Mouse (Mus musculus) heart, postnatal 0 days (tissue): Measurements from ENCODE around the gene Nacad. TPM values are rescaled to one million over a fixed set of nuclear protein-coding genes. Genes with fewer than 3 reads are reported as not detected.
A peak's percentile ranks its signal among the peaks of the same experiment; 100 is the strongest.

Experiments
- ATAC-seq: fragments of 200-750 bp; cut with Nextera tagmentation; 2 replicates; pipeline ENCODE4 v1.8.0; 2017; ENCODE audit warnings: low read depth, moderate number of reproducible peaks, moderate library complexity; ENCODE audit not compliant: insufficient read depth
- DNase-seq: peaks from one replicate; pipeline ENCODE4 v3.0.0-alpha.2; 2016; ENCODE audit warnings: low spot score
- H3K27ac ChIP-seq: fragments of 300-500 bp; sonication (generic); 2 replicates; pipeline ENCODE4 v1.5.1; 2014; ENCODE audit warnings: low read depth, mild to moderate bottlenecking
- H3K27me3 ChIP-seq: fragments of 300-500 bp; sonication (generic); 2 replicates; pipeline ENCODE4 v1.6.1; 2014; ENCODE audit warnings: low read length, mixed read lengths; ENCODE audit not compliant: control insufficient read depth, insufficient read depth
- H3K36me3 ChIP-seq: fragments of 300-500 bp; sonication (generic); replicated peaks from 2 replicates; pipeline ENCODE4 v1.6.1; 2014; ENCODE audit warnings: low read length, mixed read lengths; ENCODE audit not compliant: control insufficient read depth, insufficient read depth
- H3K4me1 ChIP-seq: fragments of 300-500 bp; sonication (generic); 2 replicates; pipeline ENCODE4 v1.6.1; 2014; ENCODE audit warnings: antibody characterized with exemption; ENCODE audit not compliant: control insufficient read depth, insufficient read depth
- H3K4me2 ChIP-seq: fragments of 300-500 bp; sonication (generic); 2 replicates; pipeline ENCODE4 v1.6.1; 2014; ENCODE audit warnings: low read depth, mild to moderate bottlenecking, low read length, moderate library complexity
- H3K4me3 ChIP-seq: fragments of 300-500 bp; sonication (generic); 2 replicates; pipeline ENCODE4 v1.5.1; 2014; ENCODE audit warnings: low read depth, low read length
- H3K9ac ChIP-seq: fragments of 300-500 bp; sonication (generic); replicated peaks from 2 replicates; pipeline ENCODE4 v1.6.1; 2014; ENCODE audit warnings: low read depth, low read length, mixed read lengths
- H3K9me3 ChIP-seq: fragments of 300-500 bp; sonication (generic); replicated peaks from 2 replicates; pipeline ENCODE4 v1.6.1; 2016; ENCODE audit warnings: low read length; ENCODE audit not compliant: control insufficient read depth
- CTCF ChIP-seq: IDR thresholded peaks from 2 replicates; pipeline ENCODE4 v1.5.1; 2016; ENCODE audit warnings: antibody characterized with exemption, control low read depth, low read depth
- EP300 ChIP-seq: IDR thresholded peaks from 2 replicates; pipeline ENCODE4 v1.6.1; 2016; ENCODE audit warnings: antibody characterized with exemption, low read depth
- WGBS: fragments of 180-500 bp; shearing (Covaris S2); extraction: QIAGEN DNeasy Blood & Tissue Kit; methylation state at CpG from one replicate; pipeline ENCODE4 v1.1.7; 2014; 5-methylcytosine and 5-hydroxymethylcytosine counted together
- polyA plus RNA-seq: library from polyadenylated mRNA; unstranded; fragments of >200 nt; fragmentation: Nextera tagmentation; extraction: Ambion mirVana; gene quantifications from 2 replicates; pipeline ENCODE4 v1.2.1, GENCODE M21; 2015
- total RNA-seq: library from RNA; depleted of rRNA; stranded (reverse); fragments of >200 nt; gene quantifications from 2 replicates; pipeline ENCODE4 v1.2.3, GENCODE M21; 2014; ENCODE audit warnings: low replicate concordance

Gene Nacad
- total and polyA plus RNA-seq, 2 experiments from 2014 or later, result 0.95 to 1.2 TPM

DNA sequence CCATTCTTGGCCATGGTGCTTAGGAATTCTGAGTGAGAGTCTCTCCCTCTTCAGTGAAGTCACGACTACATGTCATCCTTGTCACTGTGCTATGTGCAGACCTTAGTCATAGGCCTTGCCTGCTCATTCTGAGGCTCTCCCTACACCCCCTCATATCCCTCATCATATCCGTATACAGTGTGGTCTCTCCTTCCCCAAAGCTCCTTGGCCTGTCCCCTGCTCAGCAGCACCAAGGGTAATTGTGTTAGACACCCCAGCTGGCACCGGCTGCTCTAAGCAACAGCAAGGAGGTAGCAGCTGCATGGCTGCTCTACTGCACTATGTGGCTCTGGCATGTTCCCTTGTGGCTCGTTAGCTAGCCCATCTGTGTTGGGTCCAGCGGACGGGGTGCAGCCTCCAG is 38.7 kb upstream of the Nacad start:
- DNase-seq, result no peak

DNA sequence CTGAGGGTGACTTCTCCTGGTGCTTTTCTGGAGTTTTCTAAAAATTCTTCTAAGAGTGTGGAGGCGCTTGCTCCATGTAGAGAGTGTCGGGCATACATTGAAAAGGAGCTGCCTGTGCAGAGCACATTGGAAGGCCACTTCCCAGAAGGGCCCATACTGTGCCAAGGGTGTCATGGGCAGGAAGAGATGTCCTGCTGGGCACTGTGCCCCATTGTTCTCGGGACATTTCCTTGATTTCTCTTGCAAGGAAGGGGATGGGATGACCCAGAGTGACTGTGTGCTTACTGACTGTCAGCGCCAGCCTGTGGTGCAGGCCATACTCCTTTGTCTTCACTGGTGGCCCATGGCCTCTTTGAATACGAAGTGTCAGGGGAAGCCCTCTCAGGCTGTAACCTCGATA is 33.2 kb upstream of the Nacad start:
- Histone ChIP-seq H3K4me3 (no peak overlapping the region), H3K4me1 (no peaks in the 10 kb centered on the region), H3K9me3 (no peaks in the 10 kb centered on the region), H3K4me2 (no peak overlapping the region), H3K9ac (no peak overlapping the region), H3K36me3 (no peaks in the 10 kb centered on the region), H3K27me3 (no peaks in the 10 kb centered on the region), H3K27ac (no peak overlapping the region)
- WGBS, result 64% methylated on average over 6 of the region's 6 CpGs
- no peak for TF ChIP-seq EP300
- TF ChIP-seq CTCF, result no peak
- no peak for ATAC-seq
- no peak for DNase-seq

More for the DNA sequence above, 38.7 kb upstream of the Nacad start:
- no peak for TF ChIP-seq CTCF
- 76% methylated on average over 6 of the region's 6 CpGs for WGBS
- Histone ChIP-seq H3K4me3 (no peak overlapping the region), H3K4me2 (no peak overlapping the region), H3K27ac (no peak overlapping the region), H3K9me3 (no peaks in the 10 kb centered on the region), H3K4me1 (no peaks in the 10 kb centered on the region), H3K27me3 (no peaks in the 10 kb centered on the region), H3K9ac (no peak overlapping the region), H3K36me3 (no peaks in the 10 kb centered on the region)
- ATAC-seq, result no peak

DNA sequence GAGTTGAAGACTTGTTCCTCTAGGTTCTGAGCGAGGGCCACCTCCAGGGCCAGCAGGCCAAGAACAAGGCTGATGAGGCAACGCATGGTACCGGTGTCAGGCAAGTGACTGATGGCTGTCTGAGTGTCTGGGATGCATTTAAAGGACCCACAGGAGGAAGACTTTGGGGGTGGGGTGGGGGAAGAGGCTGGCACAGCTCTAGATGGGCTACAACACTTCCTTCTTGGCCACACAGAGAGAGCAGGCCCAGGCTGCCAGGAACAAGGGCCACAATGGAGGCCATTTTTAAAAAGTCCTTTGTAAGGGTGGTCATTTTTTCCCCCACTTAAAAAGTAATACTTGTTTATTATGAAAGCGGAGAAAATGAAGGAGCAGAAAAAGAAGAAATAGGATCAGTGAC is 32.7 kb upstream of the Nacad start, which contains the start of gene Wap:
Wap (minus strand) TSS at position 101 of the 400 bp plus-strand sequence.
- ATAC-seq (no peak), DNase-seq (no peak)
- TF ChIP-seq CTCF (no peak), EP300 (no peak)
- no peaks in the 10 kb centered on the region for H3K36me3 ChIP-seq
- H3K4me3 ChIP-seq, result no peak within 1 kb of the TSS
- no peak within 1 kb of the TSS for H3K9ac ChIP-seq
- no peaks in the 10 kb centered on the region for H3K9me3 ChIP-seq
- no peak within 1 kb of the TSS for H3K4me2 ChIP-seq
- H3K27me3 ChIP-seq, result no peaks in the 10 kb centered on the region
- no peak within 1 kb of the TSS for H3K27ac ChIP-seq
- H3K4me1 ChIP-seq, result no peaks in the 10 kb centered on the region
- 86% methylated on average over 4 of the region's 4 CpGs for WGBS

DNA sequence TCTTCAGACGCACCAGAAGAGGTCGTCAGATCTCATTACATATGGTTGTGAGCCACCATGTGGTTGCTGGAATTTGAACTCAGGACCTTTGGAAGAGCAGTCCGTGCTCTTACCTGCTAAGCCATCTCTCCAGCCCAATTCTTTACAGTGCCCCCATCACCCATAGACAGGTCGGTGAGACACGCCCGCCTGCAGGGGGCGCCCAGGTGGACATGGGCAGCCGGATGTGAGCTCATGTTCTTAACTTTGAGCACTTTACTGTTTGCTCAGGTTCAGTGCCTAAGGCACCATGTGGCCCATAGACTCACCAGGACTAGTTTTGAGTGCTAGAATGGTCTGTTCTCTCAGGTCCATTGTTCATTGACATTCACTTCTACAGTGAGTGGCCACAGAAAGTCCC is 30.3 kb upstream of the Nacad start:
- Histone ChIP-seq H3K4me3 (no peak overlapping the region), H3K36me3 (no peaks in the 10 kb centered on the region), H3K27ac (no peak overlapping the region), H3K4me2 (no peak overlapping the region), H3K9ac (no peak overlapping the region), H3K9me3 (no peaks in the 10 kb centered on the region), H3K27me3 (no peaks in the 10 kb centered on the region), H3K4me1 (no peaks in the 10 kb centered on the region)
- DNase-seq (no peak), ATAC-seq (no peak)
- WGBS, result 67% methylated on average over 8 of the region's 8 CpGs
- no peak for TF ChIP-seq CTCF
- TF ChIP-seq EP300, result no peak

DNA sequence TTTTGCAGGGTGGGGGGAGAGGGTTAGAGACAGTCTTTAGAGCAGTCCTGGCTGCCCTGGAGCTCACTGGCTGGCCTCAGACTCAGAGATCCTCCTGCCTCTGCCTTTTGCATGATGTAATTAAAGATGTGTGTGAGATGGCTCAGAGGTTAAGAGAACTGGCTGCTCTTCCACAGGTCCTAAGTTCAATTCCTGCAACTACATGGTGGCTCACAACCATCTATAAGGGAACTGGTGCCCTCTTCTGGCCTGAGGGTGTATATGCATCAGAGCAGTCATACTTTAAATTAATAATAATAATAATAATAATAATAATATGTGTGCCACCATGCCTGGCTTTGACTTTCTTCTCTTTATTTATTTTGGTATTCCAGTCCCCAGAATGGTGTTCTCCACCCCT is 23.8 kb upstream of the Nacad start:
- Histone ChIP-seq H3K4me3 (no peak overlapping the region), H3K36me3 (peaks cover 2% of the 10 kb centered on the region; the same call in 1 of the 2 replicates), H3K4me1 (peaks cover 14% of the 10 kb centered on the region), H3K9me3 (no peaks in the 10 kb centered on the region), H3K27me3 (no peaks in the 10 kb centered on the region), H3K27ac (no peak overlapping the region), H3K4me2 (no peak overlapping the region), H3K9ac (no peak overlapping the region)
- TF ChIP-seq CTCF (peak; percentile 51), EP300 (no peak)
- ATAC-seq (no peak), DNase-seq (no peak)

DNA sequence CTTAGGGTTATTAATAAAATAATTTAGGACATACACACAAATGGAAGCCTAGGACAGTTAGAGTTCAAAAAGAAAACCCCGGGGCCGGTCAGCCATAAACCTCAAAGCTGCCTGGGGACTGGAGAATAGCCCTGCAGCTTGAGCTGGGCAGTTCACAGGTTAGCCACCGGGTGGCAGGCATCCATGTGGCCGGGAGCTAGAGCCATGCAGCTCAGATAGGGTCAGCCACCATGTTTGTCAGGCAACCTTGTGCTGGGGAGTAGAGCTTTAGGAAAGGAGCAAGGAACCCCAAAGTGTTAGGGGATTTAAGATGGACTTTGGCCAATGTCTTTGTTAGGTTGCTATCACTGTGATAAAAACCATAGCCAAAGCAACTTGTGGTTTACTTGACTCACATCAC is 22.7 kb upstream of the Nacad start:
- DNase-seq (peak; percentile 44), ATAC-seq (no peak)
- H3K9ac ChIP-seq, result no peak overlapping the region
- no peaks in the 10 kb centered on the region for H3K9me3 ChIP-seq
- H3K27me3 ChIP-seq, result no peaks in the 10 kb centered on the region
- TF ChIP-seq CTCF, result peak; percentile 58
- no peak for TF ChIP-seq EP300
- peaks cover 24% of the 10 kb centered on the region for H3K4me1 ChIP-seq
- H3K27ac ChIP-seq, result no peak overlapping the region
- H3K36me3 ChIP-seq, result peaks cover 13% of the 10 kb centered on the region
- no peak overlapping the region for H3K4me3 ChIP-seq
- WGBS, result 22% methylated on average over 4 of the region's 4 CpGs
- H3K4me2 ChIP-seq, result no peak overlapping the region
